Mouse (Mus musculus): ENCODE measurements around the gene Itpr1. TPM values are rescaled to one million over a fixed set of nuclear protein-coding genes. Genes with fewer than 3 reads are reported as not detected.

Itpr1 gene
- polyA plus RNA-seq, 1 experiment from 2014 or later: 9.0 TPM

GRCm38 (mm10) chr6:108249031-108249917 lies 36.4 kb downstream of the Itpr1 start:
- no peaks in the 10 kb centered on the region for H3K36me3 ChIP-seq
- peaks cover 15% of the 10 kb centered on the region for H3K4me1 ChIP-seq (replicated peaks)
- H3K27ac ChIP-seq: peak overlapping the region; percentile 59
- no peaks in the 10 kb centered on the region for H3K9me3 ChIP-seq
- no peak overlapping the region for H3K4me3 ChIP-seq (replicated peaks)
- 28% methylated on average over 9 of the region's 9 CpGs for WGBS
- no peak overlapping the region for H3K9ac ChIP-seq
- H3K4me2 ChIP-seq (replicated peaks): no peak overlapping the region
- no peaks in the 10 kb centered on the region for H3K27me3 ChIP-seq (replicated peaks)
- ATAC-seq: peak; percentile 41; the same call in 1 of the 2 replicates

- Histone ChIP-seq H3K4me3 (replicated peaks) (no peak overlapping the region), H3K4me1 (replicated peaks) (peaks cover 18% of the 10 kb centered on the region), H3K27me3 (replicated peaks) (no peaks in the 10 kb centered on the region), H3K27ac (no peak overlapping the region), H3K9me3 (no peaks in the 10 kb centered on the region), H3K36me3 (no peaks in the 10 kb centered on the region), H3K4me2 (replicated peaks) (no peak overlapping the region), H3K9ac (no peak overlapping the region)
- WGBS: 63% methylated on average over 3 of the region's 3 CpGs
- no peak for ATAC-seq
These were observed 37.0 kb downstream of the Itpr1 start for GRCm38 (mm10) chr6:108249918-108250225.

- Histone ChIP-seq H3K9ac (no peak overlapping the region), H3K4me1 (replicated peaks) (peaks cover 18% of the 10 kb centered on the region), H3K36me3 (no peaks in the 10 kb centered on the region), H3K9me3 (no peaks in the 10 kb centered on the region), H3K4me2 (replicated peaks) (no peak overlapping the region), H3K27ac (no peak overlapping the region), H3K27me3 (replicated peaks) (no peaks in the 10 kb centered on the region), H3K4me3 (replicated peaks) (no peak overlapping the region)
- ATAC-seq: no peak
- WGBS: 85% methylated on average over 4 of the region's 4 CpGs
These were observed 37.5 kb downstream of the Itpr1 start for GRCm38 (mm10) chr6:108250416-108250815.

GRCm38 (mm10) chr6:108252565-108253360 lies 39.9 kb downstream of the Itpr1 start:
- Histone ChIP-seq H3K36me3 (no peaks in the 10 kb centered on the region), H3K27ac (no peak overlapping the region), H3K9me3 (no peaks in the 10 kb centered on the region), H3K4me2 (replicated peaks) (no peak overlapping the region), H3K9ac (no peak overlapping the region), H3K4me1 (replicated peaks) (peaks cover 22% of the 10 kb centered on the region), H3K27me3 (replicated peaks) (no peaks in the 10 kb centered on the region), H3K4me3 (replicated peaks) (no peak overlapping the region)
- 76% methylated on average over 13 of the region's 13 CpGs for WGBS
- ATAC-seq: 0 out of 2 replicates have a peak, but pooled peaks have one; percentile 14

GRCm38 (mm10) chr6:108254132-108255064 lies 41.5 kb downstream of the Itpr1 start:
- no peak overlapping the region; the same call in 1 of the 2 replicates for H3K4me2 ChIP-seq (replicated peaks)
- H3K9ac ChIP-seq: no peak overlapping the region
- no peaks in the 10 kb centered on the region for H3K27me3 ChIP-seq (replicated peaks)
- H3K4me1 ChIP-seq (replicated peaks): peaks cover 18% of the 10 kb centered on the region
- peak; percentile 66; the same call in 1 of the 2 replicates for ATAC-seq
- 45% methylated on average over 9 of the region's 9 CpGs for WGBS
- no peak overlapping the region for H3K27ac ChIP-seq
- H3K36me3 ChIP-seq: no peaks in the 10 kb centered on the region
- H3K9me3 ChIP-seq: no peaks in the 10 kb centered on the region
- H3K4me3 ChIP-seq (replicated peaks): no peak overlapping the region

GRCm38 (mm10) chr6:108255880-108256279 lies 43.0 kb downstream of the Itpr1 start:
- Histone ChIP-seq H3K27ac (no peak overlapping the region), H3K27me3 (replicated peaks) (no peaks in the 10 kb centered on the region), H3K4me3 (replicated peaks) (no peak overlapping the region), H3K4me2 (replicated peaks) (no peak overlapping the region), H3K4me1 (replicated peaks) (peaks cover 18% of the 10 kb centered on the region), H3K9me3 (no peaks in the 10 kb centered on the region), H3K9ac (no peak overlapping the region), H3K36me3 (no peaks in the 10 kb centered on the region)
- peak; percentile 32; the same call in 1 of the 2 replicates for ATAC-seq
- 59% methylated on average over 4 of the region's 4 CpGs for WGBS

GRCm38 (mm10) chr6:108257225-108257624 lies 44.3 kb downstream of the Itpr1 start:
- Histone ChIP-seq H3K4me3 (replicated peaks) (no peak overlapping the region), H3K9me3 (no peaks in the 10 kb centered on the region), H3K9ac (no peak overlapping the region), H3K36me3 (no peaks in the 10 kb centered on the region), H3K4me1 (replicated peaks) (peaks cover 18% of the 10 kb centered on the region), H3K4me2 (replicated peaks) (no peak overlapping the region), H3K27me3 (replicated peaks) (no peaks in the 10 kb centered on the region), H3K27ac (no peak overlapping the region)
- ATAC-seq: no peak
- WGBS: 93% methylated on average over 3 of the region's 3 CpGs

- no peak overlapping the region for H3K4me2 ChIP-seq (replicated peaks)
- no peaks in the 10 kb centered on the region for H3K27me3 ChIP-seq (replicated peaks)
- no peak overlapping the region for H3K4me3 ChIP-seq (replicated peaks)
- H3K36me3 ChIP-seq: no peaks in the 10 kb centered on the region
- no peak overlapping the region for H3K27ac ChIP-seq
- no peaks in the 10 kb centered on the region for H3K9me3 ChIP-seq
- no peak overlapping the region for H3K9ac ChIP-seq
- 47% methylated on average over 2 of the region's 2 CpGs for WGBS
- H3K4me1 ChIP-seq (replicated peaks): peaks cover 11% of the 10 kb centered on the region
- no peak for ATAC-seq
These were observed 45.7 kb downstream of the Itpr1 start for GRCm38 (mm10) chr6:108258631-108259030.

GRCm38 (mm10) chr6:108259671-108260070 lies 46.8 kb downstream of the Itpr1 start:
- Histone ChIP-seq H3K27me3 (replicated peaks) (no peaks in the 10 kb centered on the region), H3K36me3 (no peaks in the 10 kb centered on the region), H3K4me2 (replicated peaks) (no peak overlapping the region), H3K27ac (peak overlapping the region; percentile 22; the same call in 1 of the 2 replicates), H3K9me3 (no peaks in the 10 kb centered on the region), H3K9ac (no peak overlapping the region), H3K4me3 (replicated peaks) (no peak overlapping the region), H3K4me1 (replicated peaks) (peaks cover 4% of the 10 kb centered on the region; the same call in 1 of the 2 replicates)
- no peak for ATAC-seq
- WGBS: 20% methylated on average over 2 of the region's 2 CpGs

GRCm38 (mm10) chr6:108261506-108261905 lies 48.6 kb downstream of the Itpr1 start:
- H3K36me3 ChIP-seq: no peaks in the 10 kb centered on the region
- WGBS: 82% methylated on average over 3 of the region's 3 CpGs
- H3K4me2 ChIP-seq (replicated peaks): no peak overlapping the region
- H3K4me3 ChIP-seq (replicated peaks): no peak overlapping the region
- no peak overlapping the region for H3K9ac ChIP-seq
- no peak for ATAC-seq
- H3K9me3 ChIP-seq: no peaks in the 10 kb centered on the region
- H3K27ac ChIP-seq: no peak overlapping the region
- H3K27me3 ChIP-seq (replicated peaks): no peaks in the 10 kb centered on the region
- no peaks in the 10 kb centered on the region; the same call in 1 of the 2 replicates for H3K4me1 ChIP-seq (replicated peaks)

GRCm38 (mm10) chr6:108264164-108264563 lies 51.3 kb downstream of the Itpr1 start:
- no peaks in the 10 kb centered on the region for H3K27me3 ChIP-seq (replicated peaks)
- WGBS: 73% methylated on average over 3 of the region's 3 CpGs
- no peak for ATAC-seq
- H3K4me1 ChIP-seq (replicated peaks): no peaks in the 10 kb centered on the region
- no peak overlapping the region for H3K4me3 ChIP-seq (replicated peaks)
- H3K4me2 ChIP-seq (replicated peaks): no peak overlapping the region
- no peak overlapping the region for H3K9ac ChIP-seq
- H3K36me3 ChIP-seq: no peaks in the 10 kb centered on the region
- H3K9me3 ChIP-seq: no peaks in the 10 kb centered on the region
- H3K27ac ChIP-seq: no peak overlapping the region

Data from intestine, embryonic 15.5 days (tissue).